Mouse (Mus musculus): ENCODE data around the gene Hgd.

The Hgd gene

GRCm38 (mm10) chr16:37637802-37638201 lies 57.8 kb downstream of the Hgd start:
- TF ChIP-seq GATA4 (IDR thresholded peaks at IDR 0.05; ENCODE audit: insufficient replicate concordance, low read length) = no peak

- no peak for TF ChIP-seq GATA4 (IDR thresholded peaks at IDR 0.05; ENCODE audit: insufficient replicate concordance, low read length)
These were observed 64.5 kb downstream of the Hgd start for GRCm38 (mm10) chr16:37644486-37644885.

- no peak for TF ChIP-seq GATA4 (IDR thresholded peaks at IDR 0.05; ENCODE audit: insufficient replicate concordance, low read length)
These were observed 65.3 kb downstream of the Hgd start for GRCm38 (mm10) chr16:37645211-37645610.

GRCm38 (mm10) chr16:37645799-37646198 lies 65.8 kb downstream of the Hgd start:
- TF ChIP-seq GATA4 (IDR thresholded peaks at IDR 0.05; ENCODE audit: insufficient replicate concordance, low read length) = no peak

- no peak for TF ChIP-seq GATA4 (IDR thresholded peaks at IDR 0.05; ENCODE audit: insufficient replicate concordance, low read length)
These were observed 67.1 kb downstream of the Hgd start for GRCm38 (mm10) chr16:37647067-37647466.

- no peak for TF ChIP-seq GATA4 (IDR thresholded peaks at IDR 0.05; ENCODE audit: insufficient replicate concordance, low read length)
These were observed 68.0 kb downstream of the Hgd start for GRCm38 (mm10) chr16:37647936-37648335.

GRCm38 (mm10) chr16:37649068-37649467 lies 69.1 kb downstream of the Hgd start:
- no peak for TF ChIP-seq GATA4 (IDR thresholded peaks at IDR 0.05; ENCODE audit: insufficient replicate concordance, low read length)

GRCm38 (mm10) chr16:37651467-37651866 lies 71.5 kb downstream of the Hgd start:
- TF ChIP-seq GATA4 (IDR thresholded peaks at IDR 0.05; ENCODE audit: insufficient replicate concordance, low read length) = no peak

GRCm38 (mm10) chr16:37652654-37653053 lies 72.7 kb downstream of the Hgd start:
- no peak for TF ChIP-seq GATA4 (IDR thresholded peaks at IDR 0.05; ENCODE audit: insufficient replicate concordance, low read length)

GRCm38 (mm10) chr16:37653058-37653457 lies 73.1 kb downstream of the Hgd start:
- no peak for TF ChIP-seq GATA4 (IDR thresholded peaks at IDR 0.05; ENCODE audit: insufficient replicate concordance, low read length)

GRCm38 (mm10) chr16:37653731-37654657 lies 74.0 kb downstream of the Hgd start, which contains the start of gene Ndufb4:
Ndufb4 (minus strand) TSS chr16:37654453.
- no peak for TF ChIP-seq GATA4 (IDR thresholded peaks at IDR 0.05; ENCODE audit: insufficient replicate concordance, low read length)

GRCm38 (mm10) chr16:37654831-37655455 lies 75.0 kb downstream of the Hgd start:
- no peak for TF ChIP-seq GATA4 (IDR thresholded peaks at IDR 0.05; ENCODE audit: insufficient replicate concordance, low read length)

GRCm38 (mm10) chr16:37655756-37656347 lies 75.9 kb downstream of the Hgd start:
- TF ChIP-seq GATA4 (IDR thresholded peaks at IDR 0.05; ENCODE audit: insufficient replicate concordance, low read length) = no peak

GRCm38 (mm10) chr16:37656796-37657195 lies 76.8 kb downstream of the Hgd start:
- no peak for TF ChIP-seq GATA4 (IDR thresholded peaks at IDR 0.05; ENCODE audit: insufficient replicate concordance, low read length)

- TF ChIP-seq GATA4 (IDR thresholded peaks at IDR 0.05; ENCODE audit: insufficient replicate concordance, low read length) = no peak
These were observed 83.9 kb downstream of the Hgd start for GRCm38 (mm10) chr16:37663643-37664459.

Data from liver, adult (tissue).